Mouse (Mus musculus) forebrain, embryonic 11.5 days (tissue): ENCODE results near the gene Orm2. TPM values are rescaled to one million over a fixed set of nuclear protein-coding genes. Genes with fewer than 3 reads are reported as not detected.
"Not testable (repeated sequence)": the region's sequence is repeated elsewhere in the genome, so short reads cannot be mapped to it uniquely, and the experiment has no call there.

Source experiments
- ATAC-seq: fragments of 200-750 bp; cut with Nextera tagmentation; replicated peaks from 2 replicates; pipeline ENCODE4 v1.8.0; 2017; ENCODE audit warnings: moderate TSS enrichment; ENCODE audit not compliant: low FRiP score
- DNase-seq: peaks from one replicate; pipeline ENCODE4 v3.0.0-alpha.2; 2017; ENCODE audit warnings: low spot score
- H3K27ac ChIP-seq: fragments of 300-500 bp; sonication (generic); 2 replicates; pipeline ENCODE4 v1.5.1; 2014; ENCODE audit warnings: low read depth, low read length
- H3K27me3 ChIP-seq: fragments of 300-500 bp; sonication (generic); 2 replicates; pipeline ENCODE4 v1.6.1; 2014; ENCODE audit warnings: mild to moderate bottlenecking, low read length, mixed read lengths; ENCODE audit not compliant: control insufficient read depth, insufficient read depth
- H3K36me3 ChIP-seq: fragments of 300-500 bp; sonication (generic); 2 replicates; pipeline ENCODE4 v1.6.1; 2014; ENCODE audit warnings: mild to moderate bottlenecking, low read length, moderate library complexity, mixed read lengths; ENCODE audit not compliant: control insufficient read depth, insufficient read depth
- H3K4me1 ChIP-seq: fragments of 300-500 bp; sonication (generic); replicated peaks from 2 replicates; pipeline ENCODE4 v1.6.1; 2014; ENCODE audit warnings: low read length, mixed read lengths; ENCODE audit not compliant: control insufficient read depth, insufficient read depth
- H3K4me2 ChIP-seq: fragments of 300-500 bp; sonication (generic); 2 replicates; pipeline ENCODE4 v1.6.1; 2014; ENCODE audit warnings: low read depth, mild to moderate bottlenecking, low read length, moderate library complexity, mixed read lengths; ENCODE audit not compliant: severe bottlenecking
- H3K4me3 ChIP-seq: fragments of 300-500 bp; sonication (generic); 2 replicates; pipeline ENCODE4 v1.5.1; 2014; ENCODE audit warnings: low read depth, low read length
- H3K9ac ChIP-seq: fragments of 300-500 bp; sonication (generic); 2 replicates; pipeline ENCODE4 v1.6.1; 2014; ENCODE audit warnings: low read length
- H3K9me3 ChIP-seq: fragments of 300-500 bp; sonication (generic); 2 replicates; pipeline ENCODE4 v1.6.1; 2016; ENCODE audit warnings: low read length, mixed read lengths; ENCODE audit not compliant: control insufficient read depth
- WGBS: fragments of 180-500 bp; shearing (Covaris S2); extraction: QIAGEN DNeasy Blood & Tissue Kit; methylation state at CpG from one replicate; pipeline ENCODE4 v1.1.7; 2014; 5-methylcytosine and 5-hydroxymethylcytosine counted together
- polyA plus RNA-seq: library from polyadenylated mRNA; unstranded; fragments of >200 nt; fragmentation: Nextera tagmentation; extraction: Ambion mirVana; gene quantifications from 2 replicates; pipeline ENCODE4 v1.2.1, GENCODE M21; 2014

The Orm2 gene
- polyA plus RNA-seq, result not detected in 2 replicates

GRCm38 (mm10) chr4:63362150-63362549, at the start of gene Orm2:
TSS of gene Orm2 (plus strand) at chr4:63362449.
- no peak for ATAC-seq
- no peaks in the 10 kb centered on the region for H3K9me3 ChIP-seq
- no peaks in the 10 kb centered on the region for H3K4me1 ChIP-seq
- no peak within 1 kb of the TSS for H3K9ac ChIP-seq
- no peak within 1 kb of the TSS for H3K4me3 ChIP-seq
- H3K27me3 ChIP-seq, result no peaks in the 10 kb centered on the region
- no peak within 1 kb of the TSS for H3K4me2 ChIP-seq
- H3K27ac ChIP-seq, result no peak within 1 kb of the TSS
- WGBS, result 91% methylated on average over 5 of the region's 5 CpGs
- no peaks in the 10 kb centered on the region for H3K36me3 ChIP-seq
- no peak for DNase-seq

GRCm38 (mm10) chr4:63314063-63314462, 48.2 kb upstream of the Orm2 start:
- no peak for ATAC-seq
- 74% methylated on average over 5 of the region's 5 CpGs for WGBS
- Histone ChIP-seq H3K9ac (no peak overlapping the region), H3K27me3 (no peaks in the 10 kb centered on the region), H3K4me3 (no peak overlapping the region), H3K4me2 (no peak overlapping the region), H3K9me3 (no peaks in the 10 kb centered on the region), H3K36me3 (no peaks in the 10 kb centered on the region), H3K27ac (no peak overlapping the region), H3K4me1 (no peaks in the 10 kb centered on the region)
- no peak for DNase-seq

- H3K36me3 ChIP-seq, result no peaks in the 10 kb centered on the region
- DNase-seq (no peak), ATAC-seq (no peak)
- H3K9me3 ChIP-seq, result no peaks in the 10 kb centered on the region
- no peak overlapping the region for H3K4me2 ChIP-seq
- no peak overlapping the region for H3K4me3 ChIP-seq
- WGBS, result 82% methylated on average over 9 of the region's 9 CpGs
- H3K27ac ChIP-seq, result no peak overlapping the region
- H3K9ac ChIP-seq, result no peak overlapping the region
- H3K4me1 ChIP-seq, result no peaks in the 10 kb centered on the region
- H3K27me3 ChIP-seq, result no peaks in the 10 kb centered on the region
Observed at GRCm38 (mm10) chr4:63316076-63316746, 46.0 kb upstream of the Orm2 start.

- WGBS, result 32% methylated on average over 3 of the region's 3 CpGs
- DNase-seq, result peak; percentile 70
Observed at GRCm38 (mm10) chr4:63319566-63319965, 42.7 kb upstream of the Orm2 start.

DNA sequence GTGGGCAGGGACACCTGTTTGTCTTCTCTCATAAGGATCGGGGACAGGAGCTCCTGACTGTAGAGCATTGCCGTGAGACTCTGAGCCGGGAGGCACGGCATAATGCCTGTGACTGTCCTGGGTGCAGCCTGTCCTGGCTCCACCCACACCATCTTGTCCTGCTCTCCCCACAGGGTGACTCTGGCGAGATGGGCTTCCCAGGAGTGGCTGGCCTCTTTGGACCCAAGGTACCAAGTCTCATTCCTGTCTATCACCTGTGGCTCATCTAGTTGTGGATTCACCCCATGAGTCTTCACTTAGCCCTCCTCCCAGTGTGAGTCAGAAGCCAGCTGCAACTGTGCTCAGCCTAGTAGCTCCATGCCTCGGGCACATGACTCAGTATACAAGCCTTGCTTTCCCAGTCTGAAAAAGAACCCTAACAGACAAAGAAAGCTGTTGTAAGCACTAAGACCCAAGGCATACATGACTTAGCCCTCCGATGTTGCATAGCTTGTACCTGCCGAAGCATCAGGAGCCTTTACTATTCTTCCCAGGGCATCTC, 38.9 kb upstream of the Orm2 start:
- ATAC-seq, result no peak
- 85% methylated on average over 8 of the region's 8 CpGs for WGBS

More at GRCm38 (mm10) chr4:63319566-63319965, 42.7 kb upstream of the Orm2 start:
- not testable (repeated sequence) for H3K4me2 ChIP-seq, H3K9me3 ChIP-seq, H3K36me3 ChIP-seq, H3K27ac ChIP-seq, H3K9ac ChIP-seq, H3K27me3 ChIP-seq, H3K4me3 ChIP-seq, ATAC-seq, H3K4me1 ChIP-seq

GRCm38 (mm10) chr4:63333403-63333802, 28.8 kb upstream of the Orm2 start:
- DNase-seq (no peak), ATAC-seq (0 out of 2 replicates have a peak, but pooled peaks have one; percentile 7)
- no peak overlapping the region for H3K4me3 ChIP-seq
- H3K36me3 ChIP-seq, result no peaks in the 10 kb centered on the region; the same call in 1 of the 2 replicates
- H3K27ac ChIP-seq, result no peak overlapping the region
- no peaks in the 10 kb centered on the region for H3K9me3 ChIP-seq
- WGBS, result 98% methylated on average over 4 of the region's 4 CpGs
- no peak overlapping the region for H3K9ac ChIP-seq
- H3K4me2 ChIP-seq, result no peak overlapping the region
- H3K4me1 ChIP-seq, result no peaks in the 10 kb centered on the region
- no peaks in the 10 kb centered on the region for H3K27me3 ChIP-seq

More for the DNA sequence above, 38.9 kb upstream of the Orm2 start:
- Histone ChIP-seq H3K27ac (no peak overlapping the region), H3K27me3 (no peaks in the 10 kb centered on the region), H3K4me1 (no peaks in the 10 kb centered on the region), H3K9ac (no peak overlapping the region), H3K9me3 (no peaks in the 10 kb centered on the region), H3K36me3 (no peaks in the 10 kb centered on the region), H3K4me3 (no peak overlapping the region), H3K4me2 (no peak overlapping the region)
- peak; percentile 50 for DNase-seq

DNA sequence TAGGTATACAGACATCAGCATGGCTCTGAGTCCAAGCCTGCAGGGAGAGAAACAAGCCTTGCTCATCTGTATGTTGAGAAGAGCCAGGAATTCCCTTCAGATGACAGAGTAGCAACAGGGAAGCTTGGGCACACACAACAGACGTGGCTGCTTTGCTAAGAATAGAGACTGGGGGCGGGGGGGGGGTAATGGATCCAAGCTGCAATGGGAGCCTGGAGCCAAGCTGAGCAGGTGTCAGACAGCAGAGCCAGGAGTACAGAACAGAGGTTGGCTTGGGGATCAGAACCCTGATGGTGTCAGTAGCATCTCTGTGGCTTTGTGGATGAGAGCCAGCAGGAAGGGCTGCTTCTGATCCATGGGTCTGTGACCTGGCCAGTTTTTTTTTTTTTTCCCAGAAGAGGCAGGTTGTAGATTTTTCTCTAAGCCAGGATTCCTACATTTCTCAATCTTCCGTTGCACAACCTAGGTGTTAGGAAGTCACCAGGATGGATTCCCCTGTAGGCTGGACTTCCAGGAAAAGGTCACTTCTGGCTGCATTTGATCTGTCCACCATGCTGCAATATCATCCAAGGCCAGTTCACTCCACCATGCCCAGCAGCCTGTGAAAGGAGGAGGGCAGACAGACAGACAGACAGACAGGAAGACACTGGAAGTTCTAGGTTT, 23.7 kb upstream of the Orm2 start:
- H3K4me2 ChIP-seq, result no peak overlapping the region
- H3K4me3 ChIP-seq, result no peak overlapping the region
- 68% methylated on average over 3 of the region's 3 CpGs for WGBS
- DNase-seq, result peak; percentile 18
- ATAC-seq, result no peak
- no peak overlapping the region for H3K27ac ChIP-seq
- no peaks in the 10 kb centered on the region for H3K27me3 ChIP-seq
- no peaks in the 10 kb centered on the region for H3K9me3 ChIP-seq
- no peak overlapping the region for H3K9ac ChIP-seq
- H3K36me3 ChIP-seq, result no peaks in the 10 kb centered on the region
- H3K4me1 ChIP-seq, result no peaks in the 10 kb centered on the region

GRCm38 (mm10) chr4:63342491-63342890, 19.8 kb upstream of the Orm2 start:
- no peak overlapping the region for H3K4me3 ChIP-seq
- 74% methylated on average over 4 of the region's 4 CpGs for WGBS
- H3K4me2 ChIP-seq, result no peak overlapping the region
- no peak overlapping the region for H3K27ac ChIP-seq
- H3K9me3 ChIP-seq, result no peaks in the 10 kb centered on the region
- peak; percentile 23 for DNase-seq
- no peak overlapping the region for H3K9ac ChIP-seq
- no peaks in the 10 kb centered on the region for H3K4me1 ChIP-seq
- no peaks in the 10 kb centered on the region for H3K27me3 ChIP-seq
- ATAC-seq, result no peak
- H3K36me3 ChIP-seq, result no peaks in the 10 kb centered on the region
